Mouse (Mus musculus): ENCODE results near the gene Mob3b.
A peak's percentile ranks its signal among the peaks of the same experiment; 100 is the strongest.

Gene Mob3b

DNA sequence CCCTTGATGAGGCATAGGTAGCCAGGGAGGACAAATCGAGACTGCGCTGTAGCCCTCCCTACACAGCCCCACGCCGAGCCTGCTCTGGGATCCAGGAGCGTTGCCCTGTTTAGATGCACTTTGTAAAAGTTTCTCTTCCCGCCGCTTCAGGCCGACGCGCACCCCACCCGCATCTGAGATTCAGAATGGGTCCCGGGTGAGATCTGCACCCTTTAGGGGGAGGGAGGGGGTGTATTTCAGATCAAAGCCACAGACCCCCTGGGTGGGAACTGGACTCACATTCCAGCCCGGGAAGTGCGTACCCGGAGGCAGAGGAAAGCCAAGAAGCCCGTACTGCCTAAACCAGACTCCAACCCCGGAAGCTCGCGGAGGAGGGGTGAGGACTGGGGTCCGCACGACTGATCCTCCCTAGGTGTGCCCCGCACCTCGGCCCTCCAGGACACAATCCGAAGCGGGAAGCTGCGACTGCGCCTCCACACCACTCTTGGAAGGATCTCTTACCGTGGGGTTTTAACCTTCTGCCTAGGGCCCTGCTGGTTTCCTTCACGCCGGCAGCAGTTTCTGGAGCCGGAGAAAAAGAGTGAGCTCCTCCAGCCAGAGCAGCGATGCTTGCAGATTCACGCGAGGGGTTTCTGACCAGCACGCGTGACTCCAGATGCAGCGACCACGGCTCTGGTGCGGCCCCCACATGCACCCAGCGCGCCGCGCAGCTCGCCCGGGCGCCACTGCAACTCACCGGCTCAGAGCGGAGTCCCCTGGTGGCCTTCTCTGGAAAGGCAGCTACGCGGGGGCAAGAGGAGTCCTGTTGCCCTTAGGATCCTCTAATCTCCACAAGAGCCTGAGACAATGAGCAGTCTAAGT, at the start of gene Mob3b:
TSS of gene Mob3b (minus strand) at position 734 of the 861 bp plus-strand sequence.
- DNase-seq (ENCODE audit: extremely low read depth, low read depth, low spot score) = no peak

DNA sequence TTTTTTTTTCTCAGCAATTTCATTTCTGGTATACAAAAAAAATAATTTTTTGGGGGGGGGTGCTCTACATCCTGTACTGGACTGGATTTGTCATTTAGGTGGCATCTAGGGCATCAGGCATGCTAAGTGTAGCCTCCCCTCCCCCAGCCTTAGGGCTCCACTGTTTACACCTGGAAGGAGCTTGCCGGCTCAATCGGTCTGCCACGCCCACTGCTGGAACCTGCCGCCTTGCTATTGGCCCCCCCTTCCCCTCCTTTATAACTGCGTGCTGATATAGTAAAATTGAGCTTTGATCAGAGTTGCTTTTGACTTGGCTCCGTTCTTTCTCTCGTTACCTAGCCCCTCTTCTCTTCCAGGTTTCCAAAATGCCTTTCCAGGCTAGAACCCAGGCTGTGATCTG, 47.4 kb upstream of the Mob3b start:
- no peak for DNase-seq (ENCODE audit: extremely low read depth, low read depth, low spot score)

DNA sequence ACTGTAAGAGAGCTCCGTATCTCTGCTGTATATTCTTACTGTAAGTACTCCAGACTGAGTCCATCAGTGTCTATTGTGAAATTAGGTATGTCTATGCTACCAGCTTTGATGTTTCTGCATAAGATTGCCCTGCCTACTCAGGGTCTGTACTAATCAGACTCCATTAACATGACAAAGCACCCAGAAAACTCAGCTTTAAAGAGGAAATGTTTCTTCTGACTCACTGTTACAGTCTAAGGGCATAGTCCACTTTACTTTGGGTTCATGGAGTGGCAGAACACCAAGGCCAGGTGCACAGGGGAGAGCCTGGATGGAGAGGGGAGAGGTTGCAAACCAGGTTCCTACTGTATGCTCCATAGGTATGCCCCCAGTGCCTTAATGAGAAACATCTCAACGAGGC, 46.4 kb upstream of the Mob3b start:
- no peak for DNase-seq (ENCODE audit: extremely low read depth, low read depth, low spot score)

DNA sequence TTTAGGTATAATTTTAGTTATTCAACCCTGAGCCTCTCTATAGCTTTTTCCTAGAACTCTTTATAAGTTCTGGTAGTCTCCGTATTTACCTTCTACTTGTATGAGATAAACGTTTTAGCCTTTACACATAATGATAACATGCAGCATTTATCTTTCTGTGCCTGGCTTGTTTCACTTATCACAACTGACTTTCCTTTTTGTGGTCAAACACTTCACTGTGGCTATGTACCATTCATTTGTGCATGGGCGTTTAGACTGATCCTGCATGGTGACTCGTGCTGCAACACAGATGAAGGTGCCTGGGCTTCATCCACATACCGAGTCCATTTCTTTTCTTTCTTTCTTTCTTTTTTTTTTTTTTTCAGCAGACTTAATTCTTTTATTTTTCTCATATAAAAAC, 44.4 kb upstream of the Mob3b start:
- DNase-seq (ENCODE audit: extremely low read depth, low read depth, low spot score) = no peak

DNA sequence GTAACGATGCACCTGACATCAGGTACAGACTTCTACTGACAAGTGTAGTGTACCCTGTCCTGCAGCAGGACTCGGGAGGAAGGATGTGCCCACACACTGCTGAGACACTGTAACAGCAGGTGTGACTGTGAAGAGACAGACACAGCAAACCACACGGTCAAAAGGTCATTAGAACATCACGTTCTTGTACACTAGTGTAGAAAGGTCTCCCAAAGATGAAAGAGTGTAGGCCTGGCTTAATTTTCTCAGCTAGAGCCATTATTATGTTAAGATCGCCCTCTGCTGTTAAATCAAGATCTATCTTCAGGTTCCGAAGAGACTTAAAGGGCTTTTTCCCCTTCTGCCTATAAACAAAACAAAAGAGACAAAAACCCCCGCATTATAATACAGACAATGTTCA, 35.4 kb upstream of the Mob3b start:
- DNase-seq (ENCODE audit: extremely low read depth, low read depth, low spot score) = no peak

DNA sequence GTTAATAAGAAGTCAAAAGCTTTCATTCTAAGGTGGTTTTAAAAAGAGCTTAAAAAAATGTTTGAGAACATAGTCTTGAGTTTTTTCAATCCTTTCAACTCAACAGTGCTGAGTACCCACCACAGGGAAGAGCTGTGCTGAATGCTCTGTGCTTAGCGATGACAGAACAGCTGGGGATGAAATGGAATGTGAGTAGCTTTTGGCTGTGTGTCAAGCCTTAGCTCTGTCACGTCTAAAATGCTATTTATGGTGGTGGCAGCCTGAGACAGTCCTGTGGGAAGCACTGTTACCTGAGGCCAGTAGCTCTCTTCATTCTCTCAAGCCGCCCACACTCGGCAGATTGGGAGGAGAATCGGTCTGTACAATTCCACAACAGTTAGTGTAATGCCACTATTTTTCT, 32.5 kb upstream of the Mob3b start:
- no peak for DNase-seq (ENCODE audit: extremely low read depth, low read depth, low spot score)

DNA sequence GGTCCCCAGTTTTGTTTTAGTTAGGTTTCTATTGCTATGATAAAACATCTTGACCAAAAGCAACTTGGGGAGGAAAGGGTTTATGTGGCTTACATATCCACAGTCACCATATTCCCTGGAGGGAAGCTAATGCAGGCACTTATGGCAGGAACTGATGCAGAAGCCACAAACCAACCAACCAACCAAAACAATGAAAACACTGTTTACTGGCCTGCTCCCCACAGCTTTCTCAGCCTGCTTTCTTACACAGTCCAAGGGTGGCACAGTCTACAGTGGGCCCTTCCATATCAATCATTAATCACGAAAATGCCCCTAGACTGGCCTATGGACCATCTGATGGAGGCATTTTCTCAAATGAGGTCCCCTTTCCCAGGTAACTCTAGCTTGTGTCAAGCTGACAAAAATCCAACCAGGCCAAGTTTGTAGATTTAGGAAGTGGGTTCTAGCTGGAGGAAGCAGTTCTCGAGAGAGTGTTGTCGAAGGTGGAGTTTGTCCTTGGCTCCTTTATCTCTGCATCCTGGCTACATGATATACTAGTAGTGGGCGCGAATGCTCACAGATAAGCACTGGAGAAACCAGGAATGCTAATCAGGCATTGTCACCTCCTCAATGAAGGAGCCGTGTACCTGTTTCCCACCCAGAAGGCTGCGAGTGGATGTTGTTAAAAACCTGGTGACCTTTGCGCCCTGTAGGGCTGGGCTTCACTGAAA, 30.5 kb upstream of the Mob3b start:
- no peak for DNase-seq (ENCODE audit: extremely low read depth, low read depth, low spot score)

DNA sequence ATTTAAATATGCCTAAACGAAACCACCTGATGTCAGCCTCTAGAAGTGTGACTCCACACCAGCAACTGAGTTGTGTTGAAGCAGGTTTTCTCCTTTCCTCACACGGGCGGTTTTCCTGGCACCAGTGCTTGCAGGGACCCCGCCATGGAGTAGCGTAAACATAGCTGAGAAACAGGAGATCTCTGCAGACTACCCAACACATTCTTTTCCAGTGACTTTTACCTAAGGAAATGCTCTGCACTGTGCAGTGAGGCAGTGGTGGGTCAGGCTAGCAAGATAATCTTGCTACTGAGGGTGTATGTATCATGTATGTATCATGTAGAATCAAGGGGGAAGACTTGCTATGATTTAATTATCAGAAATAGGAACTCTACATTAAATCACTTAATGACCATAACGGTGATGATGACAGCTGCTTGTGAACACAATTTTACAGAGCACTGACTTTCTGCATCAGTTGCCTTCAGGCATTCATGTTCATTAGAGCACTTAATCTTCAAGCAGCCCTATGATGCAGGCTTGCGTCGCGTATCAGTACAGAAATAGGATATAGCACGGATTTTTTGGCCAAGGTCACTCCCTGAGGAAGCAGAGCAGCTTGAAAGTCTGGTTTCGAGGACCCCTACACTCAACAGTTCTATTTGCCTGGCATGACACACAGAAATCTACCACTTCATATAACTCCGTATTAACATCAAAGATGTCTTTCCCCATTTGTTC, 20.8 kb upstream of the Mob3b start:
- DNase-seq (ENCODE audit: extremely low read depth, low read depth, low spot score) = no peak

DNA sequence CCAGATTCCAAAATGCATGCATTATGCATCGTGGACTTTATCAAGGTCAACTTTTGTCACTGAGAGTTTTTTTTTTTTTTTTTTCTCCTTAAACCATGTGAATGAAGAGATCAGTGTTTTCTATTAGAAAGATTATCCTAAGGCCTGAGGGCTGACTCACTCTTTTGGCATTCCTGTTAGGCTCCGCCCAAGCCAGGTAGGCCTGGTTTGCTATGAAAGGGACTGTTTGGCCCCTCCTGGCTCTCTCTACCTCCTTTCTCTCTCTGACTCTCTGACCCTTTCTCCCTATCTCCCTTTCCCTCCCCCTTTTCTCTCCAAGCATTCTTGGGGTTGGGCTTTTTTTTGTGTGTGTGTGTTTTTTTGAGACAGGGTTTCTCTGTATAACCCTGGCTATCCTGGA, 18.3 kb upstream of the Mob3b start:
- no peak for DNase-seq (ENCODE audit: extremely low read depth, low read depth, low spot score)

DNA sequence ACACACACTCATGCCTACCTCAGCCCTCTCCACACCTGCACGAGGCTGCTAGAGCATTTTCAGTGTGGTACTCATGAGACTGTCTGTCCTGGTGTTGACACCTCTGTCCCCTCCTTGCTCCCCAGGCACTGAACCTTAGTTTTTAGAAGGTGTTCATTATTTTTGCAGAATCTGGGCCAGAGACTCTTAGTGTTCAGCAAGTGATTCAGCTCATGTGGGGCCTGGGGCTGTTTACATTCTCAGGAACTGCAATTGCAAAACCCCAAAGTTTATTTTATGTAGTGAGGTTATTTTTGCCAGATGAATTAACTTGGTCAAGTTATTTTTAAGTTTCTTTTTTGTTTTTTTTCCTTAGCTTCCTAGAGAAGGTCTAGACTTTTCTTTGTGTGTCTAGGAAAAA, 16.3 kb upstream of the Mob3b start:
- no peak for DNase-seq (ENCODE audit: extremely low read depth, low read depth, low spot score)

DNA sequence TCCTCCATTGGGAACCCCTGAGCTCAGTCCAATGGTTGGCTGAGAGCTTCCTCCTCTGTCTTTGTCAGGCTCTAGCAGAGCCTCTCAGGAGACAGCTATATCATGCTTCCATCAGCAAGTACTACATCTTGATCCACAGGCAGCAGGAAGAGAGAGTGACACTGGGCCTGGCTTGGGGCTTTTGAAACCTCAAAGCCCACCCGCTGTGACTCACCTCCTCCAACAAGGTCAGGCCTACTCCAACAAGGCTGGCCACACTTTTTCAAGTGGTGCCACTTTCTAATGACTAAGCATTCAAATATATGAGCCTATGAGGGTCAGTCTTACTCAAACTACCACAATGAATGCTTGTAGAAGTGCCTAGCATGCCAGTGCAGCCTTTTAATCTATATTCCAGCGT, 15.2 kb upstream of the Mob3b start:
- DNase-seq (ENCODE audit: extremely low read depth, low read depth, low spot score) = no peak

DNA sequence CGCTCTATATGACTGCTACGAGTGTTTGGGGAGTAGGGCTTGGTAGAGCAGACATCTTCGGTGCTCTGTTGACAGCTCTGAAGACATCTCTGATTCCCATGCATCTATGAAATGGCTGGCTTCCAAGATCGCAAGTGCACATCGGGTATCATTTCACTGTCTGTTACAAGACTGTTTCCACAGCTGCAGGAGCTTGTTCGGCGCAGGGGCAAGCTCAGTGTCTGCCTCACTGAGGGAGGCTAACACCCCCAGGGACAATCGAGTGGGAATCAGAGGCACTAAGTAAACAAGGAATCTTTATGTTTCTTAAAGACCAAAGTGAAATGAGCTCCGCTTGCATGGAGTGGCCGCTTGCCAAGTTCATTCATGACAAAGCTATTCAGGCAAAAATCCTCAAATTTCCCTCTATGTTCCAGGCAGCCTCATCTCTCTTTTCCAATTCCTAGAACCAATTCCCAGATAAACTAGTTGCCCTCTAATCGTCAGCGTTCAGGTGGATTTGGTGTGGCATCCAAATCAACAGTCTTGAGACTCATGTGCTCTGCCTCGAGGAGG, 12.4 kb upstream of the Mob3b start:
- DNase-seq (ENCODE audit: extremely low read depth, low read depth, low spot score) = no peak

DNA sequence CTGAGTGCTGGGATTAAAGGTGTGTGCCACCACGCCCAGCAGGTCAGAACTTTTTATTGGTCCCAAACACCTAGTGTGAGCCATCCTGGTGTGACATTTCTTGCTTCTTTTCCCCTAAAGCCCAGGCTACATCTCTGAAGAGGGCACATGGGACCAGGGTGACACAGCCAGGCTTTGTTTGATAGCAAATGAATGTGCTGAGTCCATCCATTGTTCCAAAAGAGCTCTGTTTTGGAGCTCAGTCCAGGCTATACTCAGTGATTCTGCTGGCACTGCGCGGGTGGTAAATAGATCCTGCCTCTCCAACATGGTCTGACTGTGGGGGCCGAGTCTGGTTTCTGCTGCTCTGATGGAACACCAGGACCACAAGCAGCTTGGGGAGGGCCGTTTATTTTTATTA, 10.6 kb upstream of the Mob3b start:
- DNase-seq (ENCODE audit: extremely low read depth, low read depth, low spot score) = no peak

DNA sequence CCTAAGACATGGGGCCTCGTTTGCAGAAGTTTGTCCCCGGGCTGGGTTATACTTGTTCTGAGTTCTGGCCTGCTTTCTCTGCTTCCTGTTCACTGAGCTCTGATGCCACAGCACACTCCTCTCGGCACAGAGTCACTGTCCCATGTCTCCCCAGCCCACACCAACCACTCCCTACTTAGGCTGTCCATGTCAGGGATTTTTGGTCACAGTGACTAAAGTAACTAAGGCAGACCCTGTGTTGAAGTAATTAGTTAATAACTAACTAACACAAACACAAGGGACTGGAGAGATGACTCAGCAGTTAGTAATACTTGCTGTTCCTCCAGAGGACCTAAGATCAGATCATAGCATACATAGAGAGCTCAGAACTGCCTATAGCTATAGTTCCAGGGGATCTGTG, 8.7 kb upstream of the Mob3b start:
- DNase-seq (ENCODE audit: extremely low read depth, low read depth, low spot score) = no peak

DNA sequence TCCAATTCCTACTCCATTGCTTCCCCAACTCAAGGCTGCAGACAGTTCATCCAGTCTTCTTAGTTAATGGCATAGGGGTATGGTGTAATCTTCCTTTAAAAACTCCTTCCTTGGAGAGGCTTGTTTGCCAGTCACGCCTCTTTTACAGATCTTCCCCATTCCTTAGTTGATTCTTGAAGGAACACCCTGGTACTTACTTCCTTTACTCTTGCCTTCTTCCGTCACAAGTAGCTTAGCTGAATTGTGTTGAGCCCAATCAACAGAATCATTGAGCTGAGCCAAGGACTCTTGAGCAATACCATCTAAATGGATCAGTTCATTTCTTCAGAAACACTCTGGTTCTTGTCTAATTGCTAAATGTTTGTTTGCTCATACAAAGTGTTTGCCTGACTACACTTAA, 8.0 kb upstream of the Mob3b start:
- DNase-seq (ENCODE audit: extremely low read depth, low read depth, low spot score) = peak; percentile 42

DNA sequence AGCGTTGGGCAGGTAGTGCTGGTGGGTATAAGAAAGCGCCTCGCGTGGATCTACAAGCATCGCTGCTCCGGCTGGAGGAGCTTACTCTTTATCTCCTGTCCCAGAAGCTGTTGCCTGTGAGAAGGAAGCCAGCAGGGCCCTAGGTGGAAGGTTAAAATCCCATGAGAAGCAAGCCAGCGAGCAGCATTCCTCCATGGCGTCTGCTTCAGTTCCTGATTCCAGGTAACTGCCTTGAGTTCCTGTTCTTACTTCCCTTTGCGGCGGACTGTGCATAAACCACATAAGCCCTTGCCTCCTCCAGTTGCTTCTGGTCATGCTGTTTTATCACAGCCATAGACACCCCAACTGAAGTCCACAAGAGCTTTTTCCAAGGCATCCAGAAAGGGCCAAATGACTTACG, 531 bp upstream of the Mob3b start:
- no peak for DNase-seq (ENCODE audit: extremely low read depth, low read depth, low spot score)

DNA sequence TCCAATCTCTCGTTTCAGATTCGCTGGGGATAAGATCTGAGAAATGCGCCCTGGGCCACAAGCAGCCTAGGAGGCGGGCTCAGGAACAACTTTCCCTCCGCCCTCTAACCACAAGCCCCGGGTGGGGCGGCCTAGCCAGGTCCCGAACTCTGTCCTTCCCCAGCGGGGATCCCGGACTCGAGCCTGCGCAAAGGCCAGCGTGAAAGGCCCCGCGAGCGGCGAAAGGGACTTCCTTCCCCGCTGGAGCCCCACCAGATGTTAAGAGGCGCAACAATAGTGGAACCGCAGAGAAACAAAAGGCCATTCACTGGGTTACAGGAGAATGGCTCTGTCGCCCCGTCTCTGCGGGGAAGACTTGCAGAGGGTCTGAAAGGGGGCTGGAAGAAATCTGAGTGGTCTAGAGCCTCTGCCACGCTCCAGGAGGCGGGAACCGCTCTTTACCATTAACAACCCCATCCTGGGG, 1.1 kb downstream of the Mob3b start:
- DNase-seq (ENCODE audit: extremely low read depth, low read depth, low spot score) = no peak

DNA sequence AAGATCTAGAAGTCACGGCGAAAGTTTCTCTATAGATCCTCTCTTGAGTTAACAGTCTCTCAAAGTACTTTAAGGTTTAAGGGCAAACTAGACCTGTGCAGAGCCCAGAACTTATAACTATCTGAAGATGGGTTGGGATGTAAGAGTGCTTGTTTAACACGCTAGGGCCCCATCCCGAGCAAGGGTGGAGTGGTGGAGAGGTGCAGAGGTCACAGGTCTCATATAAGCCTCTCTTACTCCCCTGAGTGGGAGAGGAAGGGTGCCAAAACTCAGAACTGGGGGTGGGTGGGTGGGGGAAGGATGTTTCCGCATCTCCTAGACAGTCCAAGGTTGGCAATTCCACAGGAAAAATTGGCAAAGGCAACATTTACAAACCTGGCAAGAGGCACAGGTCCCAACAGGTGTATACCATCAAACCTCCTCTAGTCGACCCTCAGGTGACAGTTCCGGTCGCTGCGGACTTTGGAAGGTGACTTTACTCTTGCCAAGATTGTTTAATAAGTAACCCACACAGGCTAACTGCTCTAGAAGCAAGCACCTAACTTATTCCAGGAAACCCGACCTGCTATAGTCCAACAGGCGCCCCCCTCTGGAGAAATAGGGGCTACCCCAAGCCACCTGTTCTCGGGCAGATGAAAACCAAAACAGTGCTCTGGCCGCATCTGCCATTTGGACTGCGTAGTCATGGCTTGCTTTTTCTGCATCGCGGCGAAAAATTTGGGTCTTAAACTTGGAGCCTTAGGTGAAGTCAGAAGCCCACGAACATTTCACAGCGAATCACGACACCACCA, 2.0 kb downstream of the Mob3b start:
- DNase-seq (ENCODE audit: extremely low read depth, low read depth, low spot score) = no peak

DNA sequence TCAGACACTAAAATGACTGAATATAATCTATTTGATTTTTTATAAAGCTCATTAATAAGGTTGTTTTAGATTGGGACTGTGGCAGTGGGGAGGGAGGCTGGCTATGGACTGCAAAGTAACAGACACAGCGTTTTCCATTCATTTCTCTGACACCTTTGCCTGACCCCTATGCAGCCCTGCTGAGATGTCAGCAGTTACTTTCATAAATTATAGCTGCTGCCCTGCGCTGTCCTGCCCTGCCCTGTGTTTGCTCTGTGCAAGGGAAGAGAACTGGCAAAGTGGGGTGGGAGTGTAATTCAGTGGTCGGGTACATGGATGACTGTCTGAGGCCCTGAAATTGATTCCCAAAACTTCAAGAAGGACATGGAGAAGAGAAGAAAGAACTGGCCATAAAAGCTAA, 3.2 kb downstream of the Mob3b start:
- DNase-seq (ENCODE audit: extremely low read depth, low read depth, low spot score) = no peak

DNA sequence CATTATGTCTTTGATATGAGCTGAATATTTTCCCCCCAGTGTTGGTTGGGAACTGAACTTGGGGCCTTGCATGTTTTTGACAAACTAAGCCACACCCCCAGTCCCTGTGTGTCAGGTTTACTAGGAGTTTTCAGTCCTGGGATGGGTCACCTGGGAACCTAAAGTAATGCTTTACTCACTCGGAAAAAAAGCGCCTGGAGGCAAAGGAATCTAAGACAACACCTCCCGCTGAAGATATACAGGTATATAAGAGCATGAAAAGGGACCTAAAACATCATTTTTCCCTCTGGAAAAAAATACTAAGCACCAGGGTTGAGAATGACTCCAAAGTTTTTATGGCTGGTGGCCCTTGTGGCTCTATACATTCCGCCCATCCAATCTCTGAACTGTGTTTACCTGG, 5.5 kb downstream of the Mob3b start, which contains the start of gene Ifnk:
TSS of gene Ifnk (plus strand) at position 301 of the 400 bp plus-strand sequence.
- DNase-seq (ENCODE audit: extremely low read depth, low read depth, low spot score) = no peak

DNA sequence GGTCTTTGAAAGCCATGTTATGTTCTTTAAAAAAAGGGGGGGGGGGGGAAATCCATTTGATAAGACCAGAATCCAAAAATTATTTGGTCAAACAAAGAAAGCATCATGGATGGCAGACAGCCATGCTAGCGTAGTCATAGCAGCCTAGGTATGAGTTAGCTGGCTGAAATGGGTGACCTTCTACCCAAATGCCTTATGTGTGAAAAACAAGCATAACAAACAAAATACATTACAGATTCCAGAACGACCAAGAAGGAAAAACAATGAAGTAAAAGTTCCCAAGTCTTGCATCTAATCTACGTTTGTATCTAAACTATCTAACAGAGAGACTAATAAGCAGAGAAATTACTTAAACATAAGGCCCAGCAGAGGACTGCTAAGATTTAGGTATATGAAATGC, 6.6 kb downstream of the Mob3b start:
- no peak for DNase-seq (ENCODE audit: extremely low read depth, low read depth, low spot score)

Data from fat pad, adult 2 months (tissue).